Mouse (Mus musculus) heart, embryonic 15.5 days (tissue): ENCODE results near the gene Noxo1. TPM values are rescaled to one million over a fixed set of nuclear protein-coding genes. Genes with fewer than 3 reads are reported as not detected.
"Not testable (repeated sequence)": the region's sequence is repeated elsewhere in the genome, so short reads cannot be mapped to it uniquely, and the experiment has no call there.

Experiments
- ATAC-seq: fragments of 200-750 bp; cut with Nextera tagmentation; replicated peaks from 2 replicates; pipeline ENCODE4 v1.8.0; 2017; ENCODE audit warnings: low read depth, moderate TSS enrichment; ENCODE audit not compliant: insufficient number of reproducible peaks, insufficient read depth, low FRiP score
- H3K27ac ChIP-seq: fragments of 300-500 bp; sonication (generic); 2 replicates; pipeline ENCODE4 v1.5.1; 2015; ENCODE audit warnings: mild to moderate bottlenecking, inconsistent platforms
- H3K27me3 ChIP-seq: fragments of 300-500 bp; sonication (generic); 2 replicates; pipeline ENCODE4 v1.6.1; 2015; ENCODE audit warnings: inconsistent platforms
- H3K36me3 ChIP-seq: fragments of 300-500 bp; sonication (generic); 2 replicates; pipeline ENCODE4 v1.6.1; 2015; ENCODE audit warnings: mild to moderate bottlenecking, inconsistent platforms
- H3K4me1 ChIP-seq: fragments of 300-500 bp; sonication (generic); replicated peaks from 2 replicates; pipeline ENCODE4 v1.6.1; 2015; ENCODE audit warnings: inconsistent platforms
- H3K4me2 ChIP-seq: fragments of 300-500 bp; sonication (generic); 2 replicates; pipeline ENCODE4 v1.6.1; 2015; ENCODE audit warnings: inconsistent platforms, mild to moderate bottlenecking, moderate library complexity
- H3K4me3 ChIP-seq: fragments of 300-500 bp; sonication (generic); 2 replicates; pipeline ENCODE4 v1.5.1; 2015; ENCODE audit warnings: mild to moderate bottlenecking, inconsistent platforms
- H3K9ac ChIP-seq: fragments of 300-500 bp; sonication (generic); 2 replicates; pipeline ENCODE4 v1.6.1; 2015; ENCODE audit warnings: mild to moderate bottlenecking, inconsistent platforms
- H3K9me3 ChIP-seq: fragments of 300-500 bp; sonication (generic); replicated peaks from 2 replicates; pipeline ENCODE4 v1.6.1; 2016; ENCODE audit warnings: inconsistent platforms
- WGBS: fragments of 180-500 bp; shearing (Covaris S2); methylation state at CpG from one replicate; pipeline ENCODE4 v1.1.7; 2015; ENCODE audit warnings: mixed read lengths; 5-methylcytosine and 5-hydroxymethylcytosine counted together
- polyA plus RNA-seq: library from polyadenylated mRNA; unstranded; fragments of >200 nt; fragmentation: Nextera tagmentation; extraction: Ambion mirVana; gene quantifications from 2 replicates; pipeline ENCODE4 v1.2.1, GENCODE M21; 2015

Noxo1 gene
- polyA plus RNA-seq, 1 experiment from 2014 or later: 0.94 TPM

GRCm38 (mm10) chr17:24705821-24706220 lies 9.8 kb downstream of the Noxo1 start:
- peaks cover 35% of the 10 kb centered on the region for H3K36me3 ChIP-seq
- no peak overlapping the region for H3K9ac ChIP-seq
- H3K4me1 ChIP-seq: peaks cover 18% of the 10 kb centered on the region
- H3K9me3 ChIP-seq: no peaks in the 10 kb centered on the region
- WGBS: 93% methylated on average over 3 of the region's 3 CpGs
- no peak overlapping the region for H3K4me3 ChIP-seq
- H3K27me3 ChIP-seq: no peaks in the 10 kb centered on the region
- no peak overlapping the region for H3K4me2 ChIP-seq
- no peak for ATAC-seq
- H3K27ac ChIP-seq: no peak overlapping the region

GRCm38 (mm10) chr17:24706982-24707800 lies 11.2 kb downstream of the Noxo1 start, which contains the start of gene Tbl3:
TSS of gene Tbl3 (minus strand) at chr17:24707660.
- H3K4me2 ChIP-seq: peak within 1 kb of the TSS; percentile 84
- WGBS: 3% methylated on average over 32 of the region's 32 CpGs
- ATAC-seq: peak; percentile 81

GRCm38 (mm10) chr17:24707801-24708425 lies 11.9 kb downstream of the Noxo1 start:
- no peak for ATAC-seq
- peak overlapping the region; percentile 81 for H3K4me3 ChIP-seq
- peak overlapping the region; percentile 84 for H3K4me2 ChIP-seq
- peak overlapping the region; percentile 77 for H3K9ac ChIP-seq
- 3% methylated on average over 24 of the region's 24 CpGs for WGBS
- H3K9me3 ChIP-seq: no peaks in the 10 kb centered on the region
- no peaks in the 10 kb centered on the region for H3K27me3 ChIP-seq
- H3K36me3 ChIP-seq: peaks cover 15% of the 10 kb centered on the region
- H3K4me1 ChIP-seq: peaks cover 18% of the 10 kb centered on the region
- peak overlapping the region; percentile 91 for H3K27ac ChIP-seq

More at GRCm38 (mm10) chr17:24706982-24707800, 11.2 kb downstream of the Noxo1 start, which contains the start of gene Tbl3:
- Histone ChIP-seq H3K36me3 (peaks cover 22% of the 10 kb centered on the region), H3K4me3 (peak within 1 kb of the TSS; percentile 81), H3K9ac (peak within 1 kb of the TSS; percentile 77), H3K9me3 (no peaks in the 10 kb centered on the region), H3K27ac (peak within 1 kb of the TSS; percentile 91), H3K27me3 (no peaks in the 10 kb centered on the region), H3K4me1 (peaks cover 18% of the 10 kb centered on the region)

GRCm38 (mm10) chr17:24708646-24709045 lies 12.6 kb downstream of the Noxo1 start:
- H3K4me2 ChIP-seq: peak overlapping the region; percentile 84
- no peak overlapping the region for H3K9ac ChIP-seq
- H3K36me3 ChIP-seq: peaks cover 11% of the 10 kb centered on the region
- peak overlapping the region; percentile 81; the same call in 1 of the 2 replicates for H3K4me3 ChIP-seq
- ATAC-seq: no peak
- no peak overlapping the region for H3K27ac ChIP-seq
- H3K9me3 ChIP-seq: no peaks in the 10 kb centered on the region
- H3K27me3 ChIP-seq: no peaks in the 10 kb centered on the region
- 32% methylated on average over 2 of the region's 2 CpGs for WGBS
- H3K4me1 ChIP-seq: peaks cover 18% of the 10 kb centered on the region

GRCm38 (mm10) chr17:24715556-24715955 lies 19.5 kb downstream of the Noxo1 start:
- Histone ChIP-seq H3K36me3 (0 out of 2 replicates have a peak, but pooled peaks cover 3% of the 10 kb centered on the region), H3K9ac (no peak overlapping the region), H3K27ac (no peak overlapping the region), H3K4me1 (peaks cover 6% of the 10 kb centered on the region), H3K9me3 (no peaks in the 10 kb centered on the region), H3K27me3 (no peaks in the 10 kb centered on the region), H3K4me3 (no peak overlapping the region), H3K4me2 (no peak overlapping the region)
- WGBS: 83% methylated on average over 6 of the region's 6 CpGs
- no peak for ATAC-seq

- no peak overlapping the region for H3K27ac ChIP-seq
- peaks cover 8% of the 10 kb centered on the region for H3K4me1 ChIP-seq
- H3K9ac ChIP-seq: no peak overlapping the region
- no peaks in the 10 kb centered on the region for H3K27me3 ChIP-seq
- no peaks in the 10 kb centered on the region for H3K9me3 ChIP-seq
- no peak overlapping the region for H3K4me3 ChIP-seq
- no peak for ATAC-seq
- 92% methylated on average over 15 of the region's 15 CpGs for WGBS
- H3K36me3 ChIP-seq: peaks cover 5% of the 10 kb centered on the region; the same call in 1 of the 2 replicates
- H3K4me2 ChIP-seq: no peak overlapping the region
Observed at GRCm38 (mm10) chr17:24716166-24716682, 20.2 kb downstream of the Noxo1 start.

- 77% methylated on average over 4 of the region's 4 CpGs for WGBS
- H3K4me3 ChIP-seq: peak within 1 kb of the TSS; percentile 89
- ATAC-seq: no peak
Observed at GRCm38 (mm10) chr17:24717943-24718342, 21.9 kb downstream of the Noxo1 start, which contains the start of the genes Rnf151 and Rps2. TSS of gene Rnf151 (minus strand) at chr17:24718063. TSS of gene Rps2 (plus strand) at chr17:24718116.

GRCm38 (mm10) chr17:24718938-24719337 lies 22.9 kb downstream of the Noxo1 start:
- not testable (repeated sequence) for H3K27me3 ChIP-seq, H3K9me3 ChIP-seq, ATAC-seq
- Histone ChIP-seq H3K4me1 (peaks cover 30% of the 10 kb centered on the region), H3K4me3 (peak overlapping the region; percentile 89), H3K9ac (peak overlapping the region; percentile 92), H3K27ac (peak overlapping the region; percentile 90; the same call in 1 of the 2 replicates), H3K36me3 (peaks cover 19% of the 10 kb centered on the region), H3K4me2 (peak overlapping the region; percentile 64)
- WGBS: 56% methylated on average over 5 of the region's 5 CpGs

More at GRCm38 (mm10) chr17:24717943-24718342, 21.9 kb downstream of the Noxo1 start, which contains the start of the genes Rnf151 and Rps2:
- Histone ChIP-seq H3K27me3 (no peaks in the 10 kb centered on the region), H3K27ac (no peak within 1 kb of the TSS), H3K4me1 (peaks cover 25% of the 10 kb centered on the region), H3K9me3 (no peaks in the 10 kb centered on the region), H3K4me2 (peak within 1 kb of the TSS; percentile 64), H3K9ac (no peak within 1 kb of the TSS), H3K36me3 (peaks cover 19% of the 10 kb centered on the region)

- under 1% methylated on average over 61 of the region's 61 CpGs for WGBS
- Histone ChIP-seq H3K36me3 (peaks cover 19% of the 10 kb centered on the region), H3K27ac (peak overlapping the region; percentile 90), H3K27me3 (no peaks in the 10 kb centered on the region), H3K9me3 (no peaks in the 10 kb centered on the region), H3K4me1 (peaks cover 33% of the 10 kb centered on the region), H3K4me3 (peak overlapping the region; percentile 89), H3K4me2 (peak overlapping the region; percentile 70), H3K9ac (peak overlapping the region; percentile 92)
- peak; percentile 98 for ATAC-seq
Observed at GRCm38 (mm10) chr17:24719494-24720222, 23.6 kb downstream of the Noxo1 start.

GRCm38 (mm10) chr17:24720616-24721015 lies 24.6 kb downstream of the Noxo1 start:
- not testable (repeated sequence) for H3K27me3 ChIP-seq, H3K9me3 ChIP-seq, ATAC-seq
- peaks cover 19% of the 10 kb centered on the region for H3K36me3 ChIP-seq
- H3K9ac ChIP-seq: peak overlapping the region; percentile 83
- H3K4me3 ChIP-seq: peak overlapping the region; percentile 89
- peak overlapping the region; percentile 70 for H3K4me2 ChIP-seq
- H3K4me1 ChIP-seq: peaks cover 34% of the 10 kb centered on the region
- H3K27ac ChIP-seq: peak overlapping the region; percentile 77; the same call in 1 of the 2 replicates
- under 1% methylated on average over 11 of the region's 11 CpGs for WGBS
